Mouse (Mus musculus): Measurements from ENCODE around the gene Igtp. TPM values are rescaled to one million over a fixed set of nuclear protein-coding genes. Genes with fewer than 3 reads are reported as not detected.
"Not testable (repeated sequence)": the region's sequence is repeated elsewhere in the genome, so short reads cannot be mapped to it uniquely, and the experiment has no call there.

Gene Igtp
- 1 to 10 TPM; 3.5 to 3.7 TPM for total RNA-seq (2021)
- long read RNA-seq, experiment 1, partial matches to known transcripts, result 1 of 4 reads
- long read RNA-seq, experiment 1, other reads (novel, unspliced or antisense), result 0 of 4 reads
- long read RNA-seq, experiment 2, partial matches to known transcripts, result 1 of 2 reads
- long read RNA-seq, experiment 2, other reads (novel, unspliced or antisense), result 0 of 2 reads

DNA sequence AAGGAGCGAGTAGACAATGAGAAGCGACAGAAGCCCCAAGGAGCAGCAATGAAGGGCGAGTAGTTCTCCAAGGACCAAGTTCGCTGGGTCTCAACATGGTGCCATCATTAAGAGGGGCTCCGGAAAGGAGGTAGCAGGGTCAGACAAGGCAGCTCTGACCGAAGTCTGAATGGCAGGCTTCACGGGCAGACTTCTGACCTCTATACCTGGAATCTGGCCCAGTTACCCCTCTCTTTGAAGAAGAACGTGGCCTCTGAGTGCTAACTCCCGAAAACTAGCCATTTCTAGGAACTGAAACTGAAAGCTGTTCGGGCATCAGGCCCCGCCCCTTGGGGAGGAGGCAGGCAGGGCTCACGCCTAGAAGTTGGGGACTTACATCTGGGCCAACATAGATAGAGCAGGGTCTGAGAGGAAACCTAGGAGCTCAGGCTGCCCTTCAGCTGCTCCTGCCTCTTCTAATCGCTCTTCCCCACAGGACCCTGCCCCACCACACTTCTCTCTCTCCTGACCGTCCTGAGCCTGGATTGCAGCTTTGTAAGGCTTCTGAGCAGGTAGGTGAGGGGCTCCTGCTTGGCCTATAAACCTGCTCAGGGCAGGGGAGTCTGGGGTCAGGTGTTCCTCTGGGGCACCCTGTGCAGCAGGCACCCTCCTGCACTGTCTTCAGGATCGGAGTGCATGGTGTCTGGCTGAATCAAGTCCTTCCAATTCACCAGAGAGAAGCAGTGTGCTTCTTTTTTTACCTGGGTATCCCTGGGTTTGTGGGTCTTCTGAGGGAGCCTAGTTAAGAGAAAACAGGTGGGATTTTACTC, at the start of gene Igtp, which contains the start of gene Irgm2:
Gene Igtp, plus strand, starts transcription at position 328 of the 809 bp plus-strand sequence.
Gene Irgm2, plus strand, starts transcription at position 390 of the 809 bp plus-strand sequence.
- intact Hi-C loops (cut with DNase I; ENCODE audit: low total_unique reads), result not testable (repeated sequence)
- peak; percentile 80 for DNase-seq

DNA sequence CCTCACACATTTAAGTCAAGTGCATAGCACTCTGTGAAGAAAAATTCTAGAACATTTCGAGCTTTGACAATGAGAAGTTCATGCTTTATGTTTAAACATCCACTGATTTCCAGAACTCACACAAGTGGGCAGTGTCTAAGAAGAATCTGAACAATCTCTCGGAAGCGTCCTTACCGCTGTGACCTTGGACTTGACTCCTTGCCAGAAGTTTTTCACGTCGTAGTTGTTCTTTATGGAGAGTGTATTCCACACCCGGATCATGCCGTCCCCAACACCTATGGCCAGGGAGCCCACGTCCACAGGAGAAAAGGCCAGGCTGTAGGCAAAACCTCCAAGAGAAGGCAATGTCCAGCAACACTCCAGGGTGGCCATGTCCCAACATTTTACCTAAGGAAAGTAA, 43.9 kb upstream of the Igtp start:
- no peak for DNase-seq
- intact Hi-C loops (cut with DNase I; ENCODE audit: low total_unique reads), result no loop called here

DNA sequence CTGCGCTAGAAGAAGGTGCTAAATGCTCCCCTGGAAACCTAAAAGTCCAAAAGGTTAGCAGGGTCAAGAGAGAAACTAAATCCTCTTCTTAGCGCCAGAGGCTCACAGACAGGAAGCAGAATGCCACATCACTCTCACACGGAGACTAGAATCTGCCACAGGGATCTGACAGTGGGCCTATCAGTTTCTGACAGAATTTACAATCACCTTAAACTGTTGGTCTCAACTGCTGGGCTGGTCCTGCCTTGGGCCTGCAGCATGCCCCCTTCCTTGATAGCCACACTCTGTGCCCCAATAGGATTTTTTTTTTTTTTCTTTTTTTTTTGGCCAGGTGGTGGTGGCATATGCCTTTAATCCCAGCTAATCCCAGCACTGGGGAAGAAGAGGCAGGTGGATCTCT, 42.5 kb upstream of the Igtp start:
- no peak for DNase-seq

DNA sequence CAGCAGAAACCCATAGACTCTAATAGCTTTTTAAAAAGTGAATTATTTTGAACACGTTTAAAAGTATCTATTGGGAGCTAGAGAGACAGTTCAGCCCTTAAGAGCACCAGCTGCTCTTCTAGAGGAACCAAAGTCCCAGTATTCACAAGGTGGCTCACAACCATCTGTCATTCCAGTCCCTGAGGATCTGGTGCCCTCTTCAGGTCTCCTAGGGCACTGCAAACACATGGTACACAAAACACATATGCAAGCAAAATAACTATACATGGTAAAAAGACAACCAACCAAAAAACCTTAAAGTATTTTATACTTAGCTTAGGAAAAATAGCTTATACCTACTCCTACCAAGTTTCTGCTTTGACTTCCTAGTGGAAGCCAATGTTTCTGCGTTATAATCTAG, 34.3 kb upstream of the Igtp start:
- intact Hi-C loops (cut with DNase I; ENCODE audit: low total_unique reads), result loop anchor here (10.0 kb wide), 1 partner anchor 60 kb away; the partner anchor contains the start of gene Cnot8

More for the DNA sequence above, 42.5 kb upstream of the Igtp start:
- intact Hi-C loops (cut with DNase I; ENCODE audit: low total_unique reads), result no loop called here

DNA sequence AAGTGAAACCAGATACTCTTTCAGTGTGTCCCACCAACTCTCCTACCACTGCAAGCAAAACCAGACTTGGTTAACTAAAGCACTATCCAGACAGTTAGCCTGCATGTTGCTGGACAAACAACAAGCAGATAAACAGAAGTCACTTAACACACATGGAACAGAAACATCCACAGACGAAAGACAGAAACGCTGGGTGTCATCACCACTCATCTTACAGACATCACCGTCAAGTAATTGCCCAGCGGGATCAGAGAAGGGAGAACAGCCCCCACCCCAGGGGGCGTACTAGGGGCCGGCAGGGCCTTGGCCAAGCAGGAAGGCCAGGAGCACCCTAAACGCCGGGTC, 31.6 kb upstream of the Igtp start:
- intact Hi-C loops (cut with DNase I; ENCODE audit: low total_unique reads), result loop anchor here (10.0 kb wide), 1 partner anchor 63 kb away; the partner anchor contains the start of gene Cnot8
- no peak for DNase-seq

More for the DNA sequence above, 34.3 kb upstream of the Igtp start:
- DNase-seq, result no peak

DNA sequence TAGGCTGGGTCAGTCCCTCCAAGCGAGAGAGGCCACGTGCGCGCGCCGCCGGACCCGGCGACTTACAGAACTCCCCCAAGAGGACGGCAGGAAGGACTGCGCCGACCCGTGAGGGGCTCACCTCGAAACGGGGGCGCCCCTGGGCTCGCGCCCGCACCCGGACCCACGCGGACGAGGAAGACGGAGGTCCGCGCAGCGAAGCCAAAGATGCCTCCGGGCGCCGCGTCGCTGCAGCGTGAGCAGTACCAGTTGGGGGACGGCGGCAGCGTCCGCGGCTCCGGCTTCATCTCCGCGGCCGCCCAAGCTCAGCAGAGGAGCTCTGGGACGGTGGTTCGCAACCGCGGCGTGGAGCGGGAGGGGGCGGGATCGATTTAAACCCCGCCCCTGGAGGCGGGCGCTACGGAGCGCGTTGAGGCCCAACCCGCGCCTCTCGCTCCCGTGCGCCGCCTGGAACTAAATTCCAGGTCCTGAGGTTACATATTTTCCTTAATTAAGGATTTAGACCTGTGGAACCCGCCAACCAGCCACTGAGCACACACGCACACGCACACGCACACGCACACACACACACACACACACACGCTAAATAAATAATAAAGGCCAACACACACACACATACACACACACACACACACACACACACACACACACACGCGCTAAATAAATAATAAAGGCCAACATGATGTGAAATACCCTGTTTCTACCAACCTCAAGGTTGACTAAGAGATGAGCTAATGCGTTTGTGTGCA, 31.0 kb upstream of the Igtp start, which contains the start of gene Gemin5:
Gene Gemin5, minus strand, starts transcription at position 373 of the 749 bp plus-strand sequence.
- intact Hi-C loops (cut with DNase I; ENCODE audit: low total_unique reads), result loop anchor here (10.0 kb wide), 1 partner anchor 64 kb away; the partner anchor contains the start of gene Cnot8
- DNase-seq, result peak; percentile 84

DNA sequence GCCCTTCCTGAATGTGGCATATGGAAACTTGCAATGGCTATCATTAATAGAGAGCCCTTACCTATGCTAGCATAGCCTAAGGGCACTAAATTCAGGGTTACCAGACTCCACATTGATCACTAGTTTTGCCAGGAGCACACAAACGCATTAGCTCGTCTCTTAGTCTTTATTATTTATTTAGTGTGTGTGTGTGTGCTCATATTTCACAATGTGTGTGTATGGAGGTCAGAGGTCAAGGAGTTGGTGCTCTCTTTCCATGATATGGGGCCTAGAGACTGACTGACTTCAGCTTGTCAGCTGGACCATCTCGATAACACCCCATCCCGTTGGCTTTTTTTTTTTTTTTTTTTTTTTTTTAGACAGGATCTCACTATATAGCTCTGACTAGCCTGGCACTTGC, 29.7 kb upstream of the Igtp start:
- intact Hi-C loops (cut with DNase I; ENCODE audit: low total_unique reads), result loop anchor here (10.0 kb wide), 1 partner anchor 65 kb away; the partner anchor contains the start of gene Cnot8
- DNase-seq, result no peak

DNA sequence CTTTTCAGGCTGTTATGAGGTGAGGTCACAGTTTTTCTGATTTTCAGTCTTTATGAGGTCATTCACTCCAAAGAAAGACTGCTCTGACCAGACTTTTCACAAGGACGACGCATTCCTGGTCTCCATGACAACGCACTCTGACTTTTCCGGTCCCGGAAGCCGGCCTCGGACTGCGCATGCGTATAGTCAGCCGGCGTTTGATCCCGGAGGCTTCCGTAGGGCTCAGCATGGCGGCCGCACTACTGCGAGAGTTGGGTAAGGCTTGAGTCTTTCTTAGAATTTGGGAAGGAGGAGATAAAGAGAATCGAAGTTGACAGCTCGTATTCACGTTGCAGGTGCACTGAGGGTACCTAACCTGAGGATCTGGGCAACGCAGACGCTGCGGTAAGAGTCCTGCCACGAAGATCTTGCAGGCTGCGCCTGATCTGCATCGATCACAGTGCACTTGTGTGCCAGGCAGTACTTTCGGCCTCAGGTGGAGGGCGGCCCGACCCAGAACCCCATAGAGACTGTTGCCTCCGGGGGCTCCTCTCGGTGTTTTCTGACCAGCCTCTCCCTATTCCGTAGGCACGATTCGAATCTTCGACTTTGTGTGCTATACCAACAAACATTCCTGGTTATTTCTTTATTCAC, 27.8 kb upstream of the Igtp start, which contains the start of gene Mrpl22:
Gene Mrpl22, plus strand, starts transcription at position 203 of the 633 bp plus-strand sequence.
- intact Hi-C loops (cut with DNase I; ENCODE audit: low total_unique reads), result no loop called here
- peak; percentile 95 for DNase-seq

DNA sequence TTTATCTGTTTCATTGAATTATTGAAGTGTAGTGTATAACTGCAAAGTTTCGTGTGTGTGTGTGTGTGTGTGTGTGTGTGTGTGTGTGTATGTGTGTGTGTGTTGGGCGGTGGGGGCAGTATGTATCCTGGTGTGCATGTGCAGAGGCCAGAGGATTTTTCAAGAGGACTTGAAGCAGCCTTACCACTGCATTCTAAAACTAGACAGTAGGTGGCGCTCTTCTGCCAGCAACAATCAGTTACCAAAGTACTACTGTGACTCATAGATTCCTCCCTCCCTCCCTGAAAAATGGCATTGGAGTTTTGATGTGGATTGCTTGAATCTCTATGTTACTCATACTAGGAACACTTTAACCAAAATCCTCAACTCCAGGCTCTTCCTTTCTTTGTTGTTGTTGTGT, 19.8 kb upstream of the Igtp start:
- intact Hi-C loops (cut with DNase I; ENCODE audit: low total_unique reads), result no loop called here
- DNase-seq, result peak; percentile 49

DNA sequence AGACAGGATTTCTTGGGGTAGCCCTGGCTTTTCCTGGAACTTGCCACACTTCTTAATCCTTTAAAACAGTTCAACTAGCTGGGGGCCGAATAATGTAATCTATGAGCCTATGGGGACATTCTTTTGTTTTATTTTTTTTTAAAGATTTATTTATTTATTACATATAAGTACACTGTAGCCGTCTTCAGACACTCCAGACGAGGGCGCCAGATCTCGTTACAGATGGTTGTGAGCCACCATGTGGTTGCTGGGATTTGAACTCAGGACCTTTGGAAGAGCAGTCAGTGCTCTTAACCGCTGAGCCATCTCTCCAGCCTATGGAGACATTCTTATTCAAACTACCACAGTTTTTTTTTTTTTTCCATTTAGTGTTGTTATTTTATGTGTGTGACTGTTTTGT, 19.4 kb upstream of the Igtp start:
- DNase-seq, result not testable (repeated sequence)
- intact Hi-C loops (cut with DNase I; ENCODE audit: low total_unique reads), result loop anchor here (2.0 kb wide), 1 partner anchor 45 kb away; no protein-coding TSS in a partner anchor

DNA sequence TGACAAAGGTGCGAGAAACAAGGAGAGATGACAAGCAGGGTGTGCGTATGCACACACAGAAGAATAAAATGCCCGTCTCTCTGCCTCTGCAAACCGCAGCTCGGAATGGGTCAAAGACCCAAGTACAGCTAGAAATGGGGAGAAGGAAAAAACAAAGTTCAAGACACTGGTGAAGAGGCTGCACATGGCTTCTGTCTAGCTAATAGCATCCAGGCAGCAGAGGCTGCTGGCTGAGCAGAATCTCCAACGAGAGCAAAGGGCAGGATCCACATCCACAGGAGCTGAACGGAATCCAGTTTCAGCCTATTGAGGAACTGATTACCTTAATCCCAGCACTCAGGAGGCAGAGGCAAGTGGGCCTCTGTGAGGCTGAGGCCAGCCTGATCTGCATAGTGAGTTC, 18.6 kb upstream of the Igtp start:
- intact Hi-C loops (cut with DNase I; ENCODE audit: low total_unique reads), result loop anchor here (2.0 kb wide), 1 partner anchor 44 kb away; no protein-coding TSS in a partner anchor
- DNase-seq, result no peak

DNA sequence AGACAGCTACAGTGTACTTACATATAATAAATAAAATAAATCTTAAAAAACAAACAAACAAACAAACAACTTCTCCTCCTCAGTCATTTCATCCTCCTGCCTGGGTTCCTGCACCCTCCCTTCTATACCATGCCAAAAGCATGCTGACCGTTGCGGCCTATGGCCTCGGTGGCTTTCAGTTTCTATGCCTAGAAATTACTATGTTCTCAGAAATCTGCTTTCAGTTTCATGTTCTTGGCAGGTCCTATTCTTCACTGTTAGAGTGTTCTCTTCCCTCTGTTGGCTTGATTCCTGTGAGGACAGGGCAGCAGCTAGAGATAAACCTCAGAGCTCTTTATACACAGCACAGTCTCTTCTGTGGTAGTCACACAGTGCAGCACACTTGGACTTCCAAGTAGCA, 15.8 kb upstream of the Igtp start:
- no peak for DNase-seq
- intact Hi-C loops (cut with DNase I; ENCODE audit: low total_unique reads), result no loop called here

DNA sequence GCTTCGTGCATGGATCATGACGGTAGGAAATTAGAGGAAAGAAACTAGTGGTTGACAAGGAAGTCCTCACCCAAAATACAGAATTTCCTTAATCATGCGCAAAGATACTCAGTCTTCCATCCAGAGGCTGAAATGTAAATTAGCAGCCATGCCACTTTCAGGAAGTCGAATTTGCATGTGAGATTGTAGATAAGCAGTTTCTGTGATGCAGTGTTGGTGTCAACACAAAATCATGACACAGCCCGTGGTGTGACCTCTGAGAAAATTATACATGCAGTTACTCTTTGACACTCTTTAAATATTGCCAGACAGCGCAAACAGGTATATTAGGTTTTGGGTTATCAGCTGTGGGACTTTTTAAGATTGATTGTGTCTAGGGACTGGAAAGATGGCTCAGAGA, 9.7 kb upstream of the Igtp start:
- intact Hi-C loops (cut with DNase I; ENCODE audit: low total_unique reads), result no loop called here
- no peak for DNase-seq

DNA sequence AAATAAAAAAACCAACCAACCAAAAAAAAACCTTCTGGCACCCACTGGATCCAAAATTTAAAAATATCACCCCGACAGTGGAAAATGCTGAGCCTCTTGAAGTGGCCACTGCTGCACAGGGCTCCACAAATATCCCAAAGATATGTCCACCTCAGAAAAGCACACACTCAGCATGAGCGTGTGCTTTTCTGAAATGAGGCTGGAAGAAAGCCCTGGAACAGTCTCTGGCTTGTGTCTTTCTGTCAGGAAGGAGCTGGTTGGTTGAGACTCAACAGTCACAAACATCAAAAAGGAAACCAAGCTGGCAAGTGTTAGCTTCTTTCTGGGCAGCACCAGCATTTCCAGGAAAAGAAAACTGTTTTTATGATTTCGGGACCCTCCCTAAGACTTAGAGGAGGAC, 6.0 kb upstream of the Igtp start:
- intact Hi-C loops (cut with DNase I; ENCODE audit: low total_unique reads), result no loop called here
- DNase-seq, result no peak

DNA sequence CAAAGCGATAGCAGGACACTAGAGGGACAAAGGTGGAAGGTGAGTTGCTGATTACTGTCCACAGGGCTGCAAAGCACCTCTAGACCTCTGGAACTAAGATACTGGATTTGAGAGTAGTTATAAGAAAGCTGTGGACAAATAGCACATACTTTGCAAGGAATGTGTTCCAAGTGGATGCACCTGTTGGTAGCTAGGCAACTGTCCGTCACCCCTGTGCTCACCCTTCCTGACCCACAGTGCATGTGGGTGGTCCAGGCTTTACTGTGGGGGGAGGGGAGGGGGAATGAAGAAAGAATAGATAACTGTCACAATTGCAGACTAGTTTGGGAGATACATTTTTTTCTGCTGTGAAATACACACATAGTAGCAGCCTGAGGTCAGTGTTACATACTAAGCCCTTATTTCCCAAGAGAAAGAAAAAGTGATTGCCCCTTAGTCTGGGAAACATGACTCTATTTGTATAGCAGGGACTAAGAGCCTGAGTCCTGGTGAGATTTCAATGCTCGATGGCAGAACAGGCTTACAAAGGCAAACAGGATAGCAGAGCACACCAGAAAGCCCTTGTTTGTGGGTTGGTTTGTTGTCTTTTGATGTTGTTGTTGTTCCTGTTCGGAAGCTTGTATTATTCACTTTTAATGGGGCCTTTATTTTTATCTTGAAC, 5.4 kb upstream of the Igtp start:
- intact Hi-C loops (cut with DNase I; ENCODE audit: low total_unique reads), result no loop called here
- DNase-seq, result no peak

DNA sequence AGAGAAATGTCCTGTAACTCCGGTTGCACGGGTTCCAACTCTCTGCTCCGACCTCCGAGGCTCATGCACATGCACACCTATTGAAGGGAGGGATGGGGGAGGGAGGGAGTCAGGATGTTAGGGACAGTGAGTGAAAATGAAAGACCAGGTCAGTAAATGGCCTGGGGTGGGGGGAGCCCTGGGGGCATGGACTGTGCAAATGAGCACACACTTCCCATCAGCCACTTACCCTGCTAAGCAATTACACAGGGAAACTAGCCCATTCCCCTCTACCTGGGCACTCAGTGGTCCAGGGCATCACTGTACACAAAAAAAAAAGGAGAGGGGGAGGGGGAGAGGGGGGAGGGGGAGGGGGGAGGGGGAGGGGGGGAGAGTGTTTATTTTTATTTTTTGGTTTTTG, 693 bp upstream of the Igtp start:
- DNase-seq, result no peak
- intact Hi-C loops (cut with DNase I; ENCODE audit: low total_unique reads), result no loop called here

DNA sequence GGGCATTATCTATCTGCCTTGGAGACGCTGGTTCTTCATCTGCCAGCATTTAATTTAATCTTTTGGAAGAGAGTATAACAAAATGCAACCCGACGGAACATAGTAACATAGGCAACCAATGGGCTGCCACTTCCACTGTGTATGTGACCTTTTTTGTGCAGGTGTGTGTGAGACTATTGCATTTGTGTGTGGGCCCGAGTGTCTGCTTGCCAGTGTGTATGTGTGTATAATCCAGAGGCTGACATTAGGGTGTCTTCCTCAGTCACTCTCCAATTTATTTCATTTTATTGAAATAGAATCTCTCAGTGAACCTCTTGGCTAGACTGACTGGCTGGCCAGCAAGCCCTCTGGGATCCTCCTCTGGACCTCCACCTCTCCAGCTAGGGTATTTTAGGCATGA, 870 bp downstream of the Igtp start:
- intact Hi-C loops (cut with DNase I; ENCODE audit: low total_unique reads), result no loop called here
- DNase-seq, result no peak

DNA sequence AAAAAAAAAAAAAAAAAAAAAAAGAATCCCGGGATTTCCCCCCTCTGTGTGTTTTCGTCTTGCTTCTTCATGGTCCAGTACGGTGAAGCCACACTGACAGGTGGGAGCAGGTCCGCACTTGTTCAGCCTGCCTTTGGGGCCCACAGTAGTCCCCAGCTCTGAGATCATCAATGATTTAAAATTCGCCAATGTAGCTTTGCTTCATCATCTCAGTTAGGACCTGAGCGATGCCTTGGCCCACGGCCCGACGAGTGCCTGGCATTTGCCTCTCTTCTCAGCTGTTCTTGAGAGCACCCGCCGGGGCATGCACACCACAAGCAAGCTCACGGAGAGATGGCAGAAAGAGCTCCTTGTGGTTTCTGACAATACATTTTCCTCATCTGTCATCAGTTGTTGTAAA, 1.7 kb downstream of the Igtp start:
- DNase-seq, result peak; percentile 27
- intact Hi-C loops (cut with DNase I; ENCODE audit: low total_unique reads), result no loop called here

DNA sequence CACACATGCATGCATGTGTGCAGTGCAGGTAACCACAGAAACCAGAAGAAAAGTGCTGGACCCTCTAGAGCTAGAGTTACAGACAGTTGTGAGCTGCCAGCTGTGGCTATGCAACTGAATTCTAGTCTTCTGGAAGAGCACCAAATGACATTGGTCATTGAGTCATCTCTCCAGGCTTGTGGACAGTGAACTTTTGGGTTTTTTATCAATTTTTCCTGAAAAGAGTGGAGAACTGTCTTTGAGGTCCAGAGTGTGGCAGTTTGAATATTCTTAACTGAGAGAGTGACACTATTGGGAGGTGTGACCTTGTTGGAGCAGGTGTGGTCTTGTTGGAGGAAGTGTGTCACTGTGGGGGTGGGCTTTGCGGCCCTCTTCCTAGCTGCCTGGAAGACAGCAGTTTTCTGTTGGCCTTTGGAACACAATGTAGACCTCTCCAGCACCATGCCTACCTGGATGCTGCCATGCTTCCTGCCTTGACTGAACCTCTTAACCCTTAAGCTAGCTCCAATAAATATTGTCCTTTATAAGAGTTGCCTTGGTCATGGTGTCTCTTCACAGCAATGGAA, 11.0 kb downstream of the Igtp start:
- intact Hi-C loops (cut with DNase I; ENCODE audit: low total_unique reads), result no loop called here
- DNase-seq, result no peak

Data from gastrocnemius, postnatal 14 days (tissue).